Mouse (Mus musculus) lung, postnatal 10 days (tissue): ENCODE data around the gene Spsb3.

Experiments used
- DNase-seq: peaks from one replicate; pipeline ENCODE4 v3.0.0; 2021

Spsb3 gene

DNA sequence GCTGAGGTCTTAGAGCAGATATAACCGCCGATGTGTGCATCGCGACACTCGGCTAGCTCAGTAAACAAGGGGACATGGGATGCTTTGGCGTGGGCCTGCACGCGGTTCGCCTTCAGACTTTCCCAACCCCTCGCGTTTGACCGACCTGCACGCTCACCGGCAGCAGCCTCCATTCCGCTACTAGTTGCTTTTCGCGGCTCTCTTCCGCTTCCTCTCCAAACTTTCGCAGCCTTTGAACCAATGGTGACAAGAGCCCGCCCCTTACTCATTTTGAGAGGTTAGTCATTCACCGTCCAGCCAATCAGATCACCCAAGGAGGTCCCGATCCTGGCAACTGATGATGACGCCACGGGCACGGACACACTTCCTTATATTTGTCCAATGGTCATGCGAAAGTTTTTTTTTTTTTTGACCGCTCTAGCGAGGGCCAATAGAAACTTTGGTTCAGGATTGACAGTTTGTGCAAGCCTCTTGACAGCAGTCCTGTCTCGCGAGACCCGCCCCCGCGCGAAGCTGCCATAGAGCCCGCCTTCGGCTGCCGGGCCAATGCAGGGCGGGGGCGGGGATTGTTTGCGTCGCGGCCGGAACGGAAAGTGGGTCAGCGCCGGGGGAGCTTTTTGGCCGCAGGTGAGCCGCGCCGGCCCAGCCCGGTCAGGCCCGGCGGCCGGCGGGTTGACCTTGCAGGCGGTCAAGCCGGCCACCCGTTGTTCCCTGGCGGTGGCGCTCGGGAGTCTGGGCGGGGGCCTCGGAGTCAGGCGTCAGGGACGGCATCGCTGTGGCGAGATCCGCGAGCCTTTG, at the start of gene Spsb3, which contains the start of gene Nubp2:
Gene Spsb3, plus strand, starts transcription at position 510 of the 798 bp plus-strand sequence.
Gene Nubp2, minus strand, starts transcription at position 216 of the 798 bp plus-strand sequence.
- DNase-seq, result peak; percentile 99

DNA sequence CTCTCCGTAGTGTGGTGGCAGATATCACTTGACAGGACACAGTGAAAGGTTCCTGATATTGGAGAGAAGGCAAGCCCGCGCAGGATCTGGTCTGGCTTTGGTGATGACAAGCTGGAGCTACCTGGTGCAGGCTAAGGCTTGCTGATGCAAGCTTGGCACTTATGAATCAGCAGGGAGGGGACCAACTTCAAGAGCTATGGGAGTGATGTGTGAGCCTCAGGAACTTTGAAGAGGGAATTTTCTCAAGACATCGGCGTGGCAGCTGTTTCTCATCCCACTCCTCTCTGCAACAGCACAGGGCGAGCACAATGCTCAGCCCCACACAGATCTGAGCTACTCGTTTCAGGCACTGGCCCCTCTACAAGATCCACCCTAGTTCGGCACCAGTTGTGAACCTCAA, 46.6 kb upstream of the Spsb3 start, which contains the start of gene Hagh:
Gene Hagh, plus strand, starts transcription at position 302 of the 400 bp plus-strand sequence.
- no peak for DNase-seq

DNA sequence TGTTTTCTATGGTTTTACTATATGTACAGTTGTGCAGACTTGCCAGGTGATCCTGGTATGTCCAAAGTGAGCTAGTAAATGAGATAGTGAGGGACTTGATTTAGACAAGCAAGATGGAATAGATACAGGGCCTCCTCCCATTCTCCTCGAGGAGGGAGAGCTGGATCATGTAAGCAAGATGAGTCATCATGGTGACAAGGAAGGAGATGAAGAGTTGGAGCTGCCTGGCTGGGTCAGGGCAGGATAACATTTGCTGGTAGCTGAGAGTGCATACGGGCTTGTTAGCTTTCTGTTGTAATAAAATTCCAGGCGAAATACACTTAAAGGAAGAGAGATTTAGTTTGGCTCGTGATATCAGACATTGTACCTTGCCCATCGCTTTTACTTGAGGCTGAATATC, 46.1 kb upstream of the Spsb3 start:
- DNase-seq, result no peak

DNA sequence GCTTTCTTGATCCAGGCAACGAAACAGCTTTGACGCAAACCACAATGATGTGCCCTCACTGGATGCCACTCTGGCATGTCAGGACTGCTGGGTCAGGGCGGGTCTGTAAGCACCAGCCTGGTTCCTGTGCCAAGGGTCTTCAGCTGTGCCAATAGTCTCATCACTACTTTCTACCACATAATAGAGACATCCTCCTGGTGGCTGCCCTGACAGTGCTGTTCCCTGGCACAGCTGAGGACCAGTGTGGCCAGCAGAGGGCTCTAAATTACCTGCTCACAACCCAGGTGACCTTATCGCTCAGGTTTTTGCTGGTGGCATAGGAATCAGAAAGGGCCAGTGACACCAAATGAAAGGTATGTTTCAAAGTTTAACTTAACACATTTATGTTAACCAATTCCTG, 45.3 kb upstream of the Spsb3 start:
- DNase-seq, result peak; percentile 38

DNA sequence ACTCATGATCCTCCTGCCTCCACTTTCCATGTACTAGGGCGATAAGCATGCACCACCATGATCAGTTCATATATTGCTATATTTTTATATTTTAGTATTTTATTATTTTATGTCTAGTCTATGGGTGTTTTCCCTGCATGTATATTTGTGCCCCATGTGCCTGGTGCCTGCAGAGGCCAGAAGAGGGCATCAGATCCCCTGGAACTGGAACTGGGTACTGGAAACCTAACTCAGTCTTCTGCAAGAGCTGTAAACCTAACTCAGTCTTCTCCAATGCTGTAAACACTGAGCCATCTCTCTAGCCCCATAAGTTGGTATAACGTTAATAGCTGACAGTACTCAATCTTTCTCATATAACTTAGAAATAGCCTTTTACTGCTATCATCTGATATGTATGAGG, 43.8 kb upstream of the Spsb3 start:
- DNase-seq, result no peak

DNA sequence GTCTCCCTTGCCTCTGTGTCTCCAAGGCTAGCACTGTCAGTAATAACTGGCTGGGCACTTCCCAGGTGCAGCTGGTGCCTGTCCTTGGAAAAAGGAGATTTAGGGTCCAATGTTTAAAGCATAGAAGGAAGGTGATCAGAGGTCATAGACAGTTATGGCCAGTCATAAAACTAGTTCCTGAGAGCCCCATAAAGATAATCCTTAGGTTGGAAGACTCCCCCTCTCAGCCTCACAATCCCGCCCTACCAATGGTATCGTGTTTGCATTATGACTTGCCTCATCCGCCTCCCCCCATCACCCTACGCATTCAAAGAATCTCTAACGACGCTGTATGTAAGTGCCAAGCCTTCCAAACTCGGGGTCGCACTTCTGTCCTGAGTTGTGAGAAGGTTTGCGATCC, 41.9 kb upstream of the Spsb3 start:
- no peak for DNase-seq

DNA sequence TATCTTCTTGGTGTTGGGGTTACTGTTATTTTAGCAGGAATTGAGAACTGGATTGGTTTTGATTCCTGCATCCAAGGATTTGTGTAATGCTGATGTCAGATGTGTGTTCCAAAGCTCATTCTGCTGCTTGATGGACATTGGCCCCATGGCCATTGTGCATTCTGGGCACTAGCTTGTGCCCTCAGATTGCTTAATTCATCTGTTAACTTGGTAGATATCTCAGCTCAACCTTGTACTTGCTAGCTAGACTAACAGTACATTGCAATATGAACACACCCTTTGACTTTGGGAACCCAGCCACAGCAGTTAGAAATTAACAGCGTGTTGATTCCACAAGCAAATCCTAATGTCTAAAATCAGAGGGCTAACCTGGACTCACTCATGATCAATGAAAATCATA, 39.1 kb upstream of the Spsb3 start:
- DNase-seq, result no peak

DNA sequence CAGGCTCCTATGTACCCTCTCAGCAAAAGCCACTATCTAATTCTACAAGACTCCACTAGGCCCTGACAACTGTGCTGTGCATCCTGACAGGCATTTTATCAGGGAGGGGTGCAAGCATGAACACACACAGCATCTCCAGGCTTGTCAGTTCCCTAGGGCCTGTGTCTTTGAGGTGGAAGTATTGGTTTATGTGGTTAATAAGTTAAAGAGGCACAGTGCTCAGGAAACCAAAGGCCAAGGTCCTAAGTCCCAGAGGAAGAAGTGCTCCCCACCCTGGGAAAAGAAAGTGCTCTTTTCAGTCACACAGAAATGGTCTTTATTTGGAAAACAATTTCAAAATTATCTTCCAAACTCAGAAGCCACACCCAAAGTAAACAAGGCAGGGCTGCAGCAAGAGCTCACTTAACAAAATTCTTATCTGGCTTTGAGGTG, 37.8 kb upstream of the Spsb3 start:
- DNase-seq, result no peak

DNA sequence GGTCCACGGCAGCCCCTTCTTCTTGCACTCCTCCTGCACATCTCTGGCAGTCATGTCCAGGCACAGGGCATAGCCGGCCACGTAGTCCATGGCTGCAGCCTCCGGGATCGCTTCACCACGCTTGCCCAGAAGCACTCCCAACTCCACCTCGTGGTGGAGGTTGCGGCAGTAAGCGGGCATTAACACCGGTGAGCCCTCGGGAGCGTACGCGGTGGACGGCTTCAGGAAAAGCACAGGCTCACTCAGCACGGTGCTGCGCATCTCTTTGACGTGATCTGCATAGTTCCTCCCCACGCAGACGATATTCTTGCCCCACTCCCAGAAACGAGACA, 36.7 kb upstream of the Spsb3 start:
- no peak for DNase-seq

DNA sequence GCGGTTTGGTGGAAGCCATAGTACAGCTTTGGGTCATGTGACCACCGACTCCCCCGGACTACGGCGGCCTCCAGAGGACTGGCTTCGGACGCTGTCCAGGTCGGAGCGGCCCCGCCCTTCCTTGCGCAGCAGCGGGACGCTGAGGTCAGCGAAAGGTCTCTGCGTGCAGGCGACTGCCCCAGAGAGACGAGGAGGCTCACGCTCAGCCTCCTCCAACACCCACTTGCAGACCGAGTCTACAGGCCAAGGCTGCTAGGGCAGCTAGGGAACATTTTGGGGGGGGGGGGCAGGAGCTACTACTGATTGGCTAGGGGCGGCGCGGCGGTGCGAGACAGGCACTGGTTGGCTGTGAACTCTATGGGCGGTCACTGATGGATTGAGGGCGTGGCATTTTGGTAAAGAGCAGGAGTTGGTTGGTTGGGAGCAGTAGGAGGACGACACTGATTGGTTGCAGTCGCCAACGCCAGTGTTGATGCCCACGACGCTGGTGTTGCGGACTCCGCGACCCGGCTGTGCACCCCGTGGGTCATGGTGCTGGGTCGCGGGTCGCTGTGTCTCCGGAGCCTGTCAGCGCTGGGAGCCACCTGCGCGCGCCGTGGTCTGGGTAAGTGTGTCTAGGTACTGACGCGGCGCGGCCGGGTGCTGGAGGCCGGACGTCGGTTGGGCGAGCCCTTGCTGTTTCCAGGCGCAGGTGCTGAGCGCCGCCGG, 36.2 kb upstream of the Spsb3 start, which contains the start of gene Fahd1:
Gene Fahd1, minus strand, starts transcription at position 300 of the 708 bp plus-strand sequence.
- peak; percentile 99 for DNase-seq

DNA sequence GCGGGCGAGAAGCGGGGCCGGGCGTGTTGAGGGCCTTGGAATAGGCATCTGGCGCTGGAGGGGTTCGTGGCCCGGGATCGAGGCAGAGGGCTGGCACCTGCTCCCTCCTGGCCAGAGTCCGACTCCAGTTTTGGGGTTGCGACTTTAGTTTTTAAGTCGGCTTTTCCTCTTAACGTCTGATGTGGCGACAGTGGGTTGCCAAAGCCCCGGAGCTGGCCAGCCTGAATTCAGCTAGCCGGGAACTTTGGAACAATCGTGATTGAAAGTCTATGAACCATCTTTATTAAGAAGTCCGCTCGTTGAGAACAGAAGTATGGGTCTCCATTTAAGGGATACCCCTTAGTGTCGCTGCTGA, 35.7 kb upstream of the Spsb3 start:
- DNase-seq, result no peak

DNA sequence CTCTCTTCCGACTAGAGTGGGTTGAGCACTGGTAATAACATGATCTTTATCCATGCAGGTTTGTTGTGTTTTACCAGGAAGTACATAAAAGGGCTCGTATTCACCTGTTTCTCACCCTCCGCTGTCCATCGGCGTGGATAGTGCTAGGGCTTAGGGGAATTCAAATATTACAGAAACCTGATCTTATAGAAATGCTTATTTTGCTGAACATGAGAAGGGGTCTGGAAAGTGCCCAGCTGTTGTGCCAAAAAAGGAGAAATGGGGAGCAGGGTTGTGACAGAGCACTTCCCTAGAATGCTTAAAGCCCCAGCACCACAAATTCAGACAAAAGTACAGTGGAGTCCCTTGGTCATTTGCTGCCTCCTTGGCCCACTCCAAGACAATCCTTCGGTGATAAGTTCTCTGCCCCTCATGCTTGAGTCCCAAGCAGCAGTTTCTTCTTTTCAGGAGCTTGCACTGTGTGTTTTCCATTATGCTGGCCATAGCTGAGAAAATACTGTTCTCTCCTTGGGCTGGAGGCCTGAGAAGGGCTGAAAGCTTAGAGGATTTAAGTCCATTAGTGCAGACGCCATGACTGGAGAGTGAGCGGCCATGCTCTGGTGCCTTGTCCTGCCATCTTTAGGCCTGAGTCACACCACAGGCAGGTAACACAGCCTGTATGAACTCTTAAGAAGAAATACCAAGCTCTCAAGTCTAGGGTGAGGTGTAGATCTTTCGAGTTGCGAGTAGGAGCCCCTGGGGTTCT, 34.9 kb upstream of the Spsb3 start:
- no peak for DNase-seq

DNA sequence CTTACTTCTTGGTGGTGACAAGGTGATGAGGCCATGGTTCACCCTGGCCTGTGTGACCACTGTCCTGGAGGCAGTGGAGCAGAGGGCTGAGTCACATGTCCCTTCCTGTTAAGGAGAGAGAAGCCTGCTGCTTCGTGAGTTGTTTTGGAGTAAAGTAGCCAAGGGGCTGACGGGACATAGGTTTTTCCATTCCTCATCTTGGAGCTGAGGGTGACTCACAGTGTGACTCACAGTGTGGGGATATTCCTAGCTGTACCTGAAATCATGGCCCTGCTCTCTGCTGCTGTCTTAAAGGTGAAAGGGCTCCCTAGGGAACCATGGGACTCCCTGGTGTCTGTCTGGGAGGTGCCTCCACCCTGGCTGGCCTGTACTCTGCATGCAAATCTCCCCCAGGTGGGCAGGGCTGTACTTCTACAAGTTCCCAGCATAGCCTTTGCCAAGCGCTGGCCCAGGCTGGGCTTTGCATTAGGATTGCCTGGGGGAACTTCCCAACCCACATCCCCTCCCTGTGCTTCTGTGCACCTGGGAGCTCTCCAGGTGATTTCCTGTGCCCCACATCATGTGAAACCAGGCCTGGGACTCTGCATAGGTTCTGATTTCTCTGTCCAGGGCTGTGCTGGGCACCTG, 30.5 kb upstream of the Spsb3 start:
- DNase-seq, result no peak

DNA sequence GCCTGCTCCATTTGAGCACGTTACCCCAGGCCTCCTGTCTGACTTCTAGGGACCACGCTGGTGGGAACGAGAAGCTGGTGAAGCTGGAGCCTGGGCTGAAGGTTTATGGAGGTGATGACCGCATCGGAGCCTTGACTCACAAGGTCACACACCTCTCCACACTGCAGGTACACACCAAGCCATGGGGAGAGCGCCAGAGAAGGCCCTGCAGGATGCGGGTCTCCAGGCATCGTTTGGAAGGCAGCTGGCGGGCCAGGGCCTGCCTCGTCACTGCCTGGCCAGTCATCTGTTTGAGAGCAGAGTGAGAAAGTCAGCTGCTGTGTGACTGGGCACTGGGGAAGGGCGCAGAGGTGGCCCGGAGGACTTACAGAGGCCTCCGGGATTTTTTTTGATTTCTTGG, 29.9 kb upstream of the Spsb3 start:
- DNase-seq, result no peak

DNA sequence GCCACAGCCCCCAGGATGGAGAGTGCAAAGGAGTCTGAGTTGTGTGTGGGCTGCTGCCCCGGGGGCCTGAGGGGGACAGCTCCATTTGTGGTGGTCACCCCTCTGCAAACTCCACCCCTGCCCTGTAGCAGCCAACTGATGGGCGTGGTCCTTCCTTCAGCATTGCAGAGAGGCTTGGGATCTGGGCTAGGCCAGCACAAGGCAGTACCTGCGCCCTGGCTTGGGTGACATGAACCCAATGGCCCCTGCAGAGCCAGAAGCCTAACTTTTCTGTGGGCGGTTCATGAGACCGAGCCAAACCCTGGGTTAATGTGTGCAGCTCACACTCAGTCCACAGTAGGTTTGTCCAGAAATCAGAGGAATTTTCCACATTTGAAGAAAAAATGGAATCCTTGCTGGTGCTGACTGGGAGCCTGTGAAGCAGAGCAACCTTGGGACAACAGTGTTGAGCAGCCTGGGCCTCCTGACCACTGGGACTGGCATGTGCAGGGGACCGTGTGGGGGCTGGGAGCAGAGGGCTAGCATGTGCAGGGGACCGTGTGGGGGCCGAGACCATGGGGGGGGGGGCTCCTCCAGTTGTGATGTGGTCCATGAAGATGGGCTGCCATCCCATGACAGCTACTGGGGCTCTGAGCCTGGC, 28.5 kb upstream of the Spsb3 start:
- no peak for DNase-seq

DNA sequence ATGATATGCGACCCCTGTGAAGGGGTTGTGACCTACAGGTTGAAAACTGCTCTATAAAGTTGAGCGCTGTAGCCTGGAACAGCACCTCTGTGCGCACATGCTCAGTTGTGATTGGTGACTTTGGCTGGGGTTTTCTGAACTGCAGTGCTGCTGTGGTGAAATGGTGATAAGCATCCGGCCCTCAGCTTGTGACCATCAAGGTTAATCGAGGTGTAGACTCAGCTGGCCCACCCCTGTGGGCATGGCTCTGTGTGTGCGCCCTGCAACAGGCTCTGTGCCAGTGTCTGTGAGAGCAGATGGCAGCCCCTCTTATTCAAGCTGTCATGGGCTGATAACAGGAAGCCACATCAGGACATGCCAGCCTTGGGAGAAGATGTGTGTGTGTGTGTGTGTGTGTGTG, 27.5 kb upstream of the Spsb3 start:
- DNase-seq, result no peak

DNA sequence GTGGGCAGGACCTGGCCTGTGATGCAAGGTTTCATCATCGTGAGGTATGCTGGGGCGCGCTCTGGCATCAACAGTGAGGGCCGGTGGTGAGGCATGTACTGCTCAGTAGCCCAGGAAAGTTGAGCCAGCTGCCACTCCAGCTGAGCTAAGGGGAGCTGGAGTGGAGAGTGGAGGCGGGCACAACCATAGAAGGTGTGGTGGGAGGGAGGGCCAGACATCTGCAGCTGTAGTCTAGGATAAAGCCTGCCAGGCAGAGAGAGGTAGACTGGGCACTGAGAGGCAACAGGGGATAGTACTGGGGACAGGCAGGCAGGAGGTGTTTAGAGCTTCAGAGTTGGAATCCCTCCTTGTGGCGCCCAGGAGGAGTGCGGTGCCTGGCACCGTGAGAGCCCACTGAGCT, 26.4 kb upstream of the Spsb3 start:
- no peak for DNase-seq

DNA sequence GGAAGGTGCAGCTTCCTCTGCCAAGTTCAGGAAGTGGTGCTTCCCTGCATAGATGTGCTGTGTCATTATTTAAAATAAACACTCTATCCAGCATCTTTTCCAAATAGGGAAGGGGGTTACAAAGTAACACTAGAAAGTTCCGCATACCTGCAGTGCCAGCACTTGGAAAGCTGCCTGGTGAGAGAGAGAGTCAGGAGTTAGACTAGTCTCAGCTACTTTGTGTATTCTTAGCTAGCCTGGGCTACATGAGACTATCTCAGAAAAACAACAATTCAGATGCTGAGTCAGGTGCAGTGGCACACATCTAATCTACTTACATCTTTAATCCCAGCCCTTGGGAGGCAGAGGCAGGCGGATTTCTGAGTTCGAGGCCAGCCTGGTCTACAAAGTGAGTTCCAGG, 24.7 kb upstream of the Spsb3 start:
- no peak for DNase-seq

DNA sequence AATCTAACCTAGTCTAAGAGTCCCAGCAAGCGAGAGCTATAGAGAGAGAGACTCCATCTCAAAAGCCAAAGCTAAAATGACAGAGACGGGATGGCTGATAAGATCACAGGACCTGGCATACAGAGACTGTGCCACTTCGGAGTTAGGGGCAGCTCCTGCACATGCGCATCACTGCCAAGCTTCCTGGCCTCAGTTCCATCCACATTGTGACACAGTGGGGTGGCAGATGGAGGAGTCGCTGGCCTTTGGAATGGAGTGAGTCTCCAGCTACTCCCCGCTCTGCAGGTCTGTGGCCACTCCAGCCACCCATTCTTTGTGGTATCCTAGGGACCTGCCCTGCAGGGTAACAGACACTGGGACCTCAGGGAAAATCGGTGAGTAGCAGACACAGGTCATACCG, 20.7 kb upstream of the Spsb3 start, which contains the start of gene Igfals:
Gene Igfals, plus strand, starts transcription at position 222 of the 400 bp plus-strand sequence.
- no peak for DNase-seq

DNA sequence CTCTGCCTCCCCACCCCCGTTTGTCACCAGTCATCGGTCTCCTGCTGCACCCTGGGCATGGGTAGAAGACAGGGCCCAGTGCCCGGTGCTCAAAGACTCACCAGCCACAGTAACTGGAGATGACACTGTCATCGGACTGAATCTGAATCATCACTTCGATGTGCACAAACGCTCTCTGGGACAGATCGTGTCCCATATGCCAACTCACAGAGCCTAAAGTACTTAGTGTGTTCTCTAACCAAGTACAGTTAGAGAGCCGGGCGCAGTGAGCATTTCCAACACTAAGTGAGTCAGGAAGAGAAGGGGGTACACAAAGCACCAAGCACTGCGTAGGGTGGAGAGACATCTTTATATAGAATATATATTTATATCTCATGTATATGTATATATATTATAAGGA, 18.5 kb upstream of the Spsb3 start:
- DNase-seq, result no peak

DNA sequence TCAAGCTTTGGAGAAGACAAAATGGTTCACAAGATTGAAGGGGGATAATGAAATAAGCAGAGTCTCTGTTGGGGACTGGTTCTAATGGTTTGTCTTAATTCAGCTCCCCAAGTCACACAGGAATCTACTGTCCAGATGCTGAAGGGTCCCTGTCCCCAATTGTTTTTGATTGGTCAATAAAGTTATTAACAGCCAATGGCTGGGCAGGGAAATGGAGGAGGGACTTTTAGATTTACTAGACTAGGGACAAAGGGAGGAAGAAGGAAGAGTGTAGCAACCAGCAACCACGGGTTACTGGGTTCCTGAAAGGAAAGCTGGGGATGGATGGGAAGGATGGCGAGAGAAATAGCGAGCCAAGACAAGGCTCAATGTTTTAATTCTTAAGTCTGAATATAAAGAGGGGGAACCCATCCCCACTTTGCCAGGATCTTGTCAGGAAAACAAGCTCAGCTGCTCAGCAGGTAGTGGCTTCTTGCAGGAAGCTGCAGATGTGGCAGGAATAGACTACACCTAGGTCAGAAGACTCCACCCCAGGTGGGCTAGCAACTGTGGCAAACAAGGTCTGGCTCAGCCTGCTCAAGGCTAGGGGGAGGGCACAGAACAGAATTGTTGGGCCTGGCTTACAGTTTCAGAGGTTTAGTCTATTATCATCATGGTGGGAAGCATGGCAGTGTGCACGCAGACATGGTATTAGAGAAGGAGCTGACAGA, 12.6 kb upstream of the Spsb3 start:
- DNase-seq, result no peak

DNA sequence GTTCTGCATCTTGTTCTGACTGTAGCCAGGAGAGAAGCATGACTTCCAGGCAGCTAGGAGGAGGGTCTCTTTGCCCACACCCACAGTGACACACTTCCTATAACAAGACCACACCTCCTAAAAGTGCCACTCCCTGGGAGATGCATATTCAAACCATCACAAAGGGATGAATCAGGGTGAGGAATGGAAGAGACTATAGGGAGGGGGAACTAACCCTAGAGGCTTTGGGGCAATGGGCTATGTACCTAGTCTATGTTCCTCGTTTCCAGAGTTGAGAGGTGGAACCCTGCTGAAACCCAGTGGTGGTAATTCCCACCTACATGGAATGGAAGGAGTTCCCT, 12.1 kb upstream of the Spsb3 start:
- no peak for DNase-seq
